Mouse (Mus musculus) embryonic fibroblast, embryonic 13.5 days (primary cell): Measurements from ENCODE around the gene Mapk10.

Source experiments
- CTCF ChIP-seq: IDR thresholded peaks from 2 replicates; pipeline ENCODE4 v1.5.1; 2011; ENCODE audit warnings: mild to moderate bottlenecking, control low read depth, low read length, moderate library complexity, borderline replicate concordance; ENCODE audit not compliant: insufficient read depth
- POLR2A ChIP-seq: IDR thresholded peaks from 2 replicates; pipeline ENCODE4 v1.6.1; 2011; ENCODE audit warnings: low read depth, mild to moderate bottlenecking, control low read depth, low read length, moderate library complexity

GRCm38 (mm10) chr5:102997907-102998306 is 213.2 kb downstream of the Mapk10 start:
- TF ChIP-seq CTCF (no peak), POLR2A (no peak)
